Mouse (Mus musculus) G1E (cell line): ENCODE measurements around the gene Uimc1.

Experiments used
- CTCF ChIP-seq: IDR thresholded peaks from 2 replicates; pipeline ENCODE4 v1.5.1; 2012; ENCODE audit warnings: low read depth, low read length, inconsistent platforms, mixed read lengths
- POLR2AphosphoS5 ChIP-seq: IDR thresholded peaks from 2 replicates; pipeline ENCODE4 v1.6.1; 2012; ENCODE audit warnings: low read depth, low read length, inconsistent platforms; ENCODE audit not compliant: insufficient replicate concordance
- TAL1 ChIP-seq: conservative IDR thresholded peaks from 2 replicates; pipeline ENCODE4 v1.6.1; 2012; ENCODE audit warnings: low read depth, low read length, inconsistent platforms, mixed read lengths

GRCm38 (mm10) chr13:55002090-55002489 lies 98.0 kb downstream of the Uimc1 start:
- TF ChIP-seq CTCF (no peak), POLR2AphosphoS5 (no peak), TAL1 (no peak)
